Mouse (Mus musculus) C2C12 (cell line): ENCODE results near the gene Man2c1.

ENCODE experiments used
- CEBPB ChIP-seq: IDR thresholded peaks from one replicate; pipeline ENCODE4 v1.6.1; 2011; ENCODE audit warnings: low read depth, mild to moderate bottlenecking, control low read depth, moderate library complexity
- CTCF ChIP-seq: IDR thresholded peaks from one replicate; pipeline ENCODE4 v1.5.1; 2011; ENCODE audit not compliant: control insufficient read depth, insufficient read depth, insufficient read length
- MYOD1 ChIP-seq: IDR thresholded peaks from one replicate; pipeline ENCODE4 v1.6.1; 2011; ENCODE audit warnings: low read depth; ENCODE audit not compliant: control insufficient read depth, insufficient read length
- MYOG ChIP-seq: IDR thresholded peaks from one replicate; pipeline ENCODE4 v1.6.1; 2011; ENCODE audit not compliant: control insufficient read depth, insufficient read length; ENCODE audit errors: extremely low read depth

DNA sequence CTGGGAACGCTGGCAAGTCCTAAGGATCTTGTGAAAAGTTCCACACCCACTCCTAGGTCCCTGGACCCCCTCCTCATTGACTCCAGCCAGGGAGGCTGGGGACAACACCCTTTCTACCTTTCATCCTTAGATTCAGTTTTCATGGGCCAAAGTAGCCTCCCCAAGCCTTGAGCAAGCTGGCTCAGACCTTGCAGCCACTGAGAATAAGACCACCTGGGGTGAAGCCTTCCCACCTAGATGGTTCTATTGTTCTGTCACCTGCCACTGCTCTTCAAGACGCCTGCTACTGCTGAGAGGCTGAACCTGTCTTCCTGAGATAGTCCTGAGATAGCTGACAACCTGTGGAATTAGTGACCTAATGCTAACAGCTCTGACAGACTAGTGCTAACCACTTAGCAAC lies 32.6 kb downstream of the Man2c1 start:
- no peak for TF ChIP-seq CTCF
- no peak for TF ChIP-seq MYOD1
- TF ChIP-seq CEBPB, result no peak
- TF ChIP-seq MYOG, result no peak
